Mouse (Mus musculus) embryonic facial prominence, embryonic 11.5 days (tissue): Measurements from ENCODE around the gene Cenph. TPM values are rescaled to one million over a fixed set of nuclear protein-coding genes. Genes with fewer than 3 reads are reported as not detected.

Experiments
- ATAC-seq: fragments of 200-750 bp; cut with Nextera tagmentation; replicated peaks from 2 replicates; pipeline ENCODE4 v1.8.0; 2017; ENCODE audit warnings: low read depth; ENCODE audit not compliant: insufficient number of reproducible peaks, low FRiP score, low TSS enrichment
- DNase-seq: peaks from one replicate; pipeline ENCODE4 v3.0.0-alpha.2; 2015; ENCODE audit warnings: low spot score
- H3K27ac ChIP-seq: fragments of 300-500 bp; sonication (generic); replicated peaks from 2 replicates; pipeline ENCODE4 v1.5.1; 2014; ENCODE audit warnings: mild to moderate bottlenecking, low read depth, low read length, control low read depth
- H3K27me3 ChIP-seq: fragments of 300-500 bp; sonication (generic); 2 replicates; pipeline ENCODE4 v1.6.1; 2014; ENCODE audit warnings: mild to moderate bottlenecking, low read length, moderate library complexity, mixed read lengths; ENCODE audit not compliant: control insufficient read depth, insufficient read depth
- H3K36me3 ChIP-seq: fragments of 300-500 bp; sonication (generic); replicated peaks from 2 replicates; pipeline ENCODE4 v1.6.1; 2014; ENCODE audit warnings: low read depth, mild to moderate bottlenecking, low read length, moderate library complexity, mixed read lengths; ENCODE audit not compliant: control insufficient read depth, insufficient read depth
- H3K4me1 ChIP-seq: fragments of 300-500 bp; sonication (generic); 2 replicates; pipeline ENCODE4 v1.6.1; 2014; ENCODE audit warnings: low read length, mixed read lengths; ENCODE audit not compliant: control insufficient read depth, insufficient read depth
- H3K4me2 ChIP-seq: fragments of 300-500 bp; sonication (generic); 2 replicates; pipeline ENCODE4 v1.6.1; 2014; ENCODE audit warnings: low read depth, mild to moderate bottlenecking, control low read depth, low read length, moderate library complexity
- H3K4me3 ChIP-seq: fragments of 300-500 bp; sonication (generic); 2 replicates; pipeline ENCODE4 v1.5.1; 2014; ENCODE audit warnings: low read depth, low read length, control low read depth
- H3K9ac ChIP-seq: fragments of 300-500 bp; sonication (generic); replicated peaks from 2 replicates; pipeline ENCODE4 v1.6.1; 2014; ENCODE audit warnings: mild to moderate bottlenecking, control low read depth, low read length
- H3K9me3 ChIP-seq: fragments of 300-500 bp; sonication (generic); replicated peaks from 2 replicates; pipeline ENCODE4 v1.6.1; 2016; ENCODE audit warnings: mild to moderate bottlenecking, low read length, inconsistent platforms, mixed read lengths; ENCODE audit not compliant: control insufficient read depth
- WGBS: fragments of 180-500 bp; shearing (Covaris S2); extraction: QIAGEN DNeasy Blood & Tissue Kit; methylation state at CpG from one replicate; pipeline ENCODE4 v1.1.7; 2014; 5-methylcytosine and 5-hydroxymethylcytosine counted together
- polyA plus RNA-seq: library from polyadenylated mRNA; unstranded; fragments of >200 nt; fragmentation: Nextera tagmentation; extraction: Ambion mirVana; gene quantifications from 2 replicates; pipeline ENCODE4 v1.2.1, GENCODE M21; 2014

Gene Cenph
- polyA plus RNA-seq, 1 experiment from 2014 or later, result 74.2 TPM

DNA sequence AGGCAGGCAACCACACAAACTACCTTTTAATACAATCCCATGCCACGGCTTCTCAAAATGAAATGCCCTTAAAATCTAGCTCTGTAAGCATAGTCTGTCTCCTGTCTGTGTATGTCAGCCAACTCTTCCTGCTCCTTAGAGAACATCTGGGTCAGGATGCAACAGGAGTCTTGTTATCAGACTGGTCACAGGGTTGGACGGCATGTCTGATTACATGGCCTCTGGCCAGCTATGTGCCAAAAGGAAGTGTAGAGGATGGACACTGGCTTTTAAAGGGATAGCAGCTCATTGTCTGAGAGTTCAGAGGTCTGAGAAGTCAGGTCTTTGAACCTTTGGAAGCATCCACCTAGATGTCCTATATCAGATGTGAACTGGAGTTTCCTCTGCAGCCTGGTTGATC, 20.4 kb downstream of the Cenph start:
- H3K4me2 ChIP-seq, result no peak overlapping the region
- no peak overlapping the region for H3K9ac ChIP-seq
- peaks cover 2% of the 10 kb centered on the region; the same call in 1 of the 2 replicates for H3K36me3 ChIP-seq
- no peak for ATAC-seq
- H3K27me3 ChIP-seq, result no peaks in the 10 kb centered on the region
- no peaks in the 10 kb centered on the region for H3K9me3 ChIP-seq
- H3K4me3 ChIP-seq, result no peak overlapping the region
- DNase-seq, result no peak
- H3K4me1 ChIP-seq, result no peaks in the 10 kb centered on the region
- H3K27ac ChIP-seq, result no peak overlapping the region
- WGBS, result 83% methylated on average over 2 of the region's 2 CpGs

DNA sequence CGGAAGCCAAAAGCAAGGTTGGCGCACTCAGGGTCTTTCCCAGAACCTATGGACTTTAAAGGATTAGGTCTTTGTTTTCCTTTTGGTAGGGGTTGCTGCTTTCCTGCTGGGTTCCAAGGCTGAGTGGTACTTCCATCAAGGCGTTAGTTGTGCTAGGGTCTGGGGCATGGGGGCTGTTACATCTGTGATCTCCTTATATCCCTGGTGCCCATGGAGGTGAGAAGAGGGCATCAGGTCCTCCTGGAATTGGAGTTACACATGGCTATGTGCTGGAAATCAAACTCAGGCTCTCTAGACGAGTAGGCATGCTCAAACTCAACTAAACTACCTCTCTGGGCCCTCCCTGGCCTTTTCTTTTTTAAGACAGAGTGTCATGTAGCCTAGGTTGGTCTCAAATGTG, 21.5 kb downstream of the Cenph start:
- Histone ChIP-seq H3K36me3 (no peaks in the 10 kb centered on the region), H3K9me3 (no peaks in the 10 kb centered on the region), H3K4me2 (no peak overlapping the region), H3K27me3 (no peaks in the 10 kb centered on the region), H3K4me3 (no peak overlapping the region), H3K4me1 (no peaks in the 10 kb centered on the region), H3K27ac (no peak overlapping the region), H3K9ac (no peak overlapping the region)
- 67% methylated on average over 4 of the region's 4 CpGs for WGBS
- DNase-seq, result no peak
- ATAC-seq, result no peak

DNA sequence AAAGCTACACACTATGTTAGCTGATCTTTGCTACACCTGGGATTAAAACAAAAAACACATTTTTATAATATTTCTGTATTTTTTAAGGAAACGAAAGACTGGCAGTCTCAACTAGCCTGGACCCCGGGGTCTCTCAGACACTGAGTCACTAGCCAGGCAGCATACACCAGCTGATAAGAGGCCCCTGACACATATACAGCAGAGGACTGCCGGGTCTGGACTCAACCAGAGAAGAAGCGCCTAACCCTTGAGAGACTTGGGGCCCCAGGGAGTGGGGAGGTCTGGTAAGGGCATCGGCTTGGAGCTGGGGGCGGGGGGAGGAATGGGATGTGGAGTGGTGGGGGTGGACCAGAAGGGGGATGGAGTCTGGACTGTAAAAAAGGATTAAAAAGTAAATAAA, 22.7 kb downstream of the Cenph start:
- Histone ChIP-seq H3K36me3 (no peaks in the 10 kb centered on the region), H3K9ac (no peak overlapping the region), H3K9me3 (no peaks in the 10 kb centered on the region), H3K27me3 (no peaks in the 10 kb centered on the region), H3K4me3 (no peak overlapping the region), H3K4me2 (no peak overlapping the region), H3K27ac (no peak overlapping the region), H3K4me1 (no peaks in the 10 kb centered on the region)
- ATAC-seq (no peak), DNase-seq (no peak)
- WGBS, result 77% methylated on average over 6 of the region's 6 CpGs

DNA sequence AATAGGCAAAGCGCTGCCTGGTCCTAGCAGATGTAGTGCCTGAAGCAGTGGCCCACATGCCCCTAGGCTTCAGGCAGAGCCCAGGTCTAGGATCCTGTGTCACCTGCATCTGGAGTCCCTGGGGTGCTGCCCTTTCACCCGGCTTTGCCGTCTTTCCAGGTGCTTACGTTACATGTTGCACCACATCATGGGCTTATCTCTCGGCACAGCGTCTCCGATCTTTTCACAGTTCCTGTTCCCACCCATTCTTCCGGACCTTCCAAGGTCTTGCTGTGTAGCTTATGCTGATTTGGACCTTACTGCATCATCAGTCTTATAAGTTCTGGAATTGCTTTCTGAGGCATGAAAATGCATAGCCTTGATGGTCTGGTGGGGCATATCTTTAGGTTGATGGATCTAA, 23.2 kb downstream of the Cenph start:
- Histone ChIP-seq H3K27ac (no peak overlapping the region), H3K4me2 (no peak overlapping the region), H3K4me1 (no peaks in the 10 kb centered on the region), H3K27me3 (no peaks in the 10 kb centered on the region), H3K9me3 (no peaks in the 10 kb centered on the region), H3K36me3 (no peaks in the 10 kb centered on the region), H3K9ac (no peak overlapping the region), H3K4me3 (no peak overlapping the region)
- DNase-seq (no peak), ATAC-seq (no peak)
- WGBS, result 87% methylated on average over 8 of the region's 8 CpGs

DNA sequence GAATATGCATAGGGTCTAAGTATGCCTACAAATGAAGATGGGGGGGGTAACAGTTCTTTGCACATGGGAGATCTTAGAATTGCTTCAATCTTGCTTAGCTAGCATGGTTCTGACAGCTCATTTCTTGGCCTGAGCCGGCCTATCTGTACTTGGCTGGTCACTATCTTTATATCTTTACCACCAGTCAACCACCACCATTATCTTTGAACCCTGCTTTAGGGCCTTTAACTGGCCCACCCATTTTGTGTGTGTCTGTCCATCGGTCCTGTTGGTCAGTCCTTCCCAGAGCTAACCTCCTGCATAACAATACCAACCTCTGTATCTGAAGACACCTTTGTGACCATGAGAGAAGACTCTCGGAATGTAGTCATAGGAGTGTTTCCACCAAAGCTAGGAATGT, 24.3 kb downstream of the Cenph start:
- H3K9ac ChIP-seq, result no peak overlapping the region
- DNase-seq, result no peak
- no peak overlapping the region for H3K4me3 ChIP-seq
- H3K4me2 ChIP-seq, result no peak overlapping the region
- H3K27ac ChIP-seq, result no peak overlapping the region
- ATAC-seq, result no peak
- no peaks in the 10 kb centered on the region for H3K9me3 ChIP-seq
- 84% methylated on average over 3 of the region's 3 CpGs for WGBS
- no peaks in the 10 kb centered on the region for H3K36me3 ChIP-seq
- H3K27me3 ChIP-seq, result no peaks in the 10 kb centered on the region
- H3K4me1 ChIP-seq, result no peaks in the 10 kb centered on the region

DNA sequence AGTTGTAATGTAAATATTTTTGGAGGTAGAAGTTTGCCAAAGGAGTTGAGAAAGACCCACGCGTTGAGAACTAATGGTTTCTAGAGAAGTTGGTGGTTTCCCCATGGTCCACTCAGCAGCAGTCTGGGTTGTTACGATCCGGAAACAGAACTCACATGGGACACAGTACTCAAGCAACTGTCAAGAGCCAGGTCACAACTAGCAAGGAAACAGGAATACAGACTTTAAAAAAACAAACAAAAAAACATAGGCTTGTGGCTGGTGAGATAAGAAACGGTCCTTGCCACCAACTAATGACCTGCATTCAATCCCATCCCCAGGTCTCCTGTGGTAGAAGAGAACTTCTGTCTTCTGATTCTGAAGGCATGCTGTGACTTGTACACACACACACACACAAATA, 24.9 kb downstream of the Cenph start:
- H3K9ac ChIP-seq, result no peak overlapping the region
- H3K9me3 ChIP-seq, result no peaks in the 10 kb centered on the region
- no peak overlapping the region for H3K27ac ChIP-seq
- ATAC-seq (no peak), DNase-seq (no peak)
- no peak overlapping the region for H3K4me2 ChIP-seq
- H3K4me3 ChIP-seq, result no peak overlapping the region
- no peaks in the 10 kb centered on the region for H3K27me3 ChIP-seq
- 86% methylated on average over 5 of the region's 5 CpGs for WGBS
- no peaks in the 10 kb centered on the region for H3K4me1 ChIP-seq
- no peaks in the 10 kb centered on the region for H3K36me3 ChIP-seq

DNA sequence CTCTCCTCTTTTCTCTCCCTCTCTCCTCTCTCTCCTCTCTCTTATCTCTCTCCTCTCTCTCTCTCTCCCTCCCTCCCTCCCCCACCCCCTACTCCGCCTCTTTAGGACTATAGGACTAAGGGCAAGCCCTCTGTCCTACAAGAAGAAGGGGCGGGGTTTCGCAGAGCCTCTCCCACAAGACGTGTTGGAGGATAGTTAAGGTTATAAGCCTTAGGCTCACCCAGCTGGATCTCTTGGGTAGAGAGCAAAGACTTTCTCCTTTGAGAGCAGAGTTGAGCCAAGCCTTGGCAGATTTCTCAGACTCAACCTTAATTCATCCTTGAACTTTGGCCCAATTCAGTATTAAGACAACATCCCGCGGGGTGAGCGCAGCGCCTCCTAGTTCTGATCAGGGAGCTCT, 27.1 kb downstream of the Cenph start:
- 39% methylated on average over 8 of the region's 8 CpGs for WGBS
- Histone ChIP-seq H3K9ac (no peak overlapping the region), H3K36me3 (no peaks in the 10 kb centered on the region), H3K27ac (no peak overlapping the region), H3K4me3 (no peak overlapping the region), H3K4me2 (no peak overlapping the region), H3K27me3 (no peaks in the 10 kb centered on the region), H3K9me3 (no peaks in the 10 kb centered on the region), H3K4me1 (no peaks in the 10 kb centered on the region)
- ATAC-seq, result no peak
- no peak for DNase-seq

DNA sequence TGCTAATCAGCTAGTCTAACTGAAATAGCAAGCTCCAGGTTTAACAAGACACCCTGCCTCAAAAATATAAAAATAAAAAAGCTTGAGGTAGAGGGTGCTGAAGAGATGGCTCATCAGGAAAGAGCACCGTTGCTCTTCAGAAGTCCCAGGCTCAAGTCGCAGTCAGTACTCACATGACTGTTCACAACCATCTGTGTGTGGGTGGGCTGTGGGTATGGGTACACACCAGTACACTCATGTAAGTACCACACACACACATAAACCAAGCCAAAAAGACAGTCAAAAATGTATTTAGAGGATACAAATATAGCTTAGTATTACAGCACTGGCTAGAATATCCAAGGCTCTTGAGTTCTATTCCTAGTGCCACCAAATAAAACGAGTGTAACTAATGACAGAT, 29.6 kb downstream of the Cenph start:
- no peak for DNase-seq
- 87% methylated on average over 3 of the region's 3 CpGs for WGBS
- Histone ChIP-seq H3K4me3 (no peak overlapping the region), H3K9ac (no peak overlapping the region), H3K9me3 (no peaks in the 10 kb centered on the region), H3K4me1 (0 out of 2 replicates have a peak, but pooled peaks cover 2% of the 10 kb centered on the region), H3K4me2 (no peak overlapping the region), H3K27me3 (no peaks in the 10 kb centered on the region), H3K27ac (no peak overlapping the region), H3K36me3 (no peaks in the 10 kb centered on the region)
- no peak for ATAC-seq
